Mouse (Mus musculus): ENCODE results near the gene Ikzf4. TPM values are rescaled to one million over a fixed set of nuclear protein-coding genes. Genes with fewer than 3 reads are reported as not detected.
"Not testable (repeated sequence)": the region's sequence is repeated elsewhere in the genome, so short reads cannot be mapped to it uniquely, and the experiment has no call there.

Ikzf4 gene
- polyA plus RNA-seq, 1 experiment, result 4.4 TPM

DNA sequence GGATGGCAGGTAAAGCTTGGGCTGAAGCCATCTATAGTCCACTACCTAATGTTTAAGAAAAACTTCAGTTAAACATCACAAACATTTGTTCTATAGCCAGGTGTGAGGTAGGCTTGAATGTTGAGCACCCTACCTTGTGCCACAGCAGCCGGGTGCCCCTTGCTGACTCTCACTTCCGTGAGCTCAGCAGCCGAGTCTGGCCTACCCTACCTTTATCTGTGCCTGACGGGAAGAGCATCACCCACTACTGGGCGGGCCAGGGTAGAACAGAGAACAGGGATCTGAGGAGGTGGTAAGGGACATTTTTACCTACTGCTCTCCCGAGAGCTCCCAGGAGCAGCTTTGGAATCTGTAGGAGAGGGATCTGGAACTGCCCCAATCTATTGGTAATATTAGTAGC lies 3.0 kb downstream of the Ikzf4 start:
- H3K4me1 ChIP-seq (ENCODE audit: control insufficient read depth, insufficient read depth, low read length), result no peaks in the 10 kb centered on the region
- DNase-seq, result no peak
- no peak overlapping the region for H3K4me3 ChIP-seq (replicated peaks; ENCODE audit: extremely low read depth, low read depth, low read length)
- 85% methylated on average over 6 of the region's 6 CpGs for WGBS
- no peak for TF ChIP-seq POLR2A (IDR thresholded peaks at IDR 0.05; ENCODE audit: borderline replicate concordance, extremely low read depth, low read depth, low read length)
- TF ChIP-seq CTCF (IDR thresholded peaks at IDR 0.05; ENCODE audit: insufficient read depth, low read length), result no peak

- Histone ChIP-seq H3K4me3 (replicated peaks; ENCODE audit: extremely low read depth, low read depth, low read length) (no peak overlapping the region), H3K4me1 (ENCODE audit: control insufficient read depth, insufficient read depth, low read length) (no peaks in the 10 kb centered on the region)
- 59% methylated on average over 7 of the region's 7 CpGs for WGBS
- TF ChIP-seq CTCF (IDR thresholded peaks at IDR 0.05; ENCODE audit: insufficient read depth, low read length) (no peak), POLR2A (IDR thresholded peaks at IDR 0.05; ENCODE audit: borderline replicate concordance, extremely low read depth, low read depth, low read length) (no peak)
- DNase-seq, result no peak
Measured at GRCm38 (mm10) chr10:128641871-128642270, 3.9 kb downstream of the Ikzf4 start.

DNA sequence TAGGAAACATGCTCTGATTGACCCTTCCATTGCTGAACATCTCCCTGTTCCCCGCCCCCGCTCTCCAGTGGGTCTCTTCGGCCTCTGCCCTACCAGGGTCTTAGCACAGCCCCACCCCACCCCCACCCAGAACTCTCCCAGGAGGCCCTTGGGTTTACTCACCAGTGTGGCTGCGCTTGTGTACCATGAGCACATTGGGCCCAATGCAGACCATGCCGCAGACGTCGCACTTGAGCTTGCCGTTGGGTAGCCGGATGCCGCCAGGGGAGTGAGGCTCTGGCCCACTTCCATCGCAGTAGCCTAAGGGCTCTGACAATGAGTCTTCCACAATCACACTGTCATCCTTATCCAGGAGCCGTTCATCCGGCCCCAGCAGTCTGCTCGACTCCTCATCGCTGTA lies 4.9 kb downstream of the Ikzf4 start:
- WGBS, result 93% methylated on average over 15 of the region's 15 CpGs
- no peaks in the 10 kb centered on the region for H3K4me1 ChIP-seq (ENCODE audit: control insufficient read depth, insufficient read depth, low read length)

GRCm38 (mm10) chr10:128639999-128640398 lies 5.8 kb downstream of the Ikzf4 start:
- no peak overlapping the region for H3K4me3 ChIP-seq (replicated peaks; ENCODE audit: extremely low read depth, low read depth, low read length)
- no peak for DNase-seq
- 80% methylated on average over 14 of the region's 14 CpGs for WGBS

More for the DNA sequence above, 4.9 kb downstream of the Ikzf4 start:
- no peak for TF ChIP-seq POLR2A (IDR thresholded peaks at IDR 0.05; ENCODE audit: borderline replicate concordance, extremely low read depth, low read depth, low read length)
- TF ChIP-seq CTCF (IDR thresholded peaks at IDR 0.05; ENCODE audit: insufficient read depth, low read length), result no peak
- H3K4me3 ChIP-seq (replicated peaks; ENCODE audit: extremely low read depth, low read depth, low read length), result no peak overlapping the region
- DNase-seq, result no peak

DNA sequence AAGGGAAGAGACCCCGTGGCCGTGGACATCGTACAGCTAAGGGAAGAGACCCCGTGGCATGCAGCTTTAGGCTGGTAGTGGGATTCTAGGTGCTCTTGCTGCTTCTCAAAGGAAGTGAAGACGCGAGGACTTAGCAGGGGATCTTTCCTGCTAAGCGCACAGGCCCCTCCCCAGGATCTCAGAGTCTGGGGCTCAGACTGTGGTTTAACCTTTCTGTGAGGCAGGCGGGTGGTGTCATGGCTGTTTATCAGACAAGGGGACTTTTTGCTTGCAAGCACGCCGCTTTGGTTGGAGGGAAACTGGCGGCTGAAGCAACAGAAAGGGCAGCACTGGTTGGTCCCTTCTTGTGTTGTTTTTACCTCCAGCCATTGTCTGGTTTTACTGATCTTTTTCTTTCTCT lies 8.8 kb downstream of the Ikzf4 start:
- Histone ChIP-seq H3K4me1 (ENCODE audit: control insufficient read depth, insufficient read depth, low read length) (no peaks in the 10 kb centered on the region), H3K4me3 (replicated peaks; ENCODE audit: extremely low read depth, low read depth, low read length) (no peak overlapping the region)
- DNase-seq, result no peak
- 28% methylated on average over 11 of the region's 11 CpGs for WGBS
- TF ChIP-seq CTCF (IDR thresholded peaks at IDR 0.05; ENCODE audit: insufficient read depth, low read length) (no peak), POLR2A (IDR thresholded peaks at IDR 0.05; ENCODE audit: borderline replicate concordance, extremely low read depth, low read depth, low read length) (no peak)

More at GRCm38 (mm10) chr10:128639999-128640398, 5.8 kb downstream of the Ikzf4 start:
- no peaks in the 10 kb centered on the region for H3K4me1 ChIP-seq (ENCODE audit: control insufficient read depth, insufficient read depth, low read length)
- no peak for TF ChIP-seq CTCF (IDR thresholded peaks at IDR 0.05; ENCODE audit: insufficient read depth, low read length)
- no peak for TF ChIP-seq POLR2A (IDR thresholded peaks at IDR 0.05; ENCODE audit: borderline replicate concordance, extremely low read depth, low read depth, low read length)

DNA sequence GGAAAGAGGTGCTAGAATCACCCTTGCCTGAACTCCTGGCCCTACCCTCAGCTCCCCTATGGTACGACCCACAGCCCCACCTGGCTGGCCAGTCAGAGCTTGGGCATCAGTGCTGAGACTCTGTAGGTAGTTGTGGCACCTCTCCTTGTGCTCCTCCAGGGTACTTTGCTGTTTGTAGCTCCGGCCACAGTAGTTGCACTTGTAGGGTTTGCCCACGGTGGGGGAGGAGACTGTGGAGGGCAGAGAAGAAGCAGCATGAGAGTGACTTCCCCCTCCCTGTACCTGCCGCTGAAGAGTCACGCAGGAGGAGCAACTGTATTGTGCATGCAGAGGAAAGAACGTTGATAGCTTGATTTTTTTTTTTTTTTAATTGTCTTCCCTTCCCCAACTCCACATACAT lies 9.2 kb downstream of the Ikzf4 start:
- no peaks in the 10 kb centered on the region for H3K4me1 ChIP-seq (ENCODE audit: control insufficient read depth, insufficient read depth, low read length)
- TF ChIP-seq POLR2A (IDR thresholded peaks at IDR 0.05; ENCODE audit: borderline replicate concordance, extremely low read depth, low read depth, low read length) (no peak), CTCF (IDR thresholded peaks at IDR 0.05; ENCODE audit: insufficient read depth, low read length) (no peak)
- H3K4me3 ChIP-seq (replicated peaks; ENCODE audit: extremely low read depth, low read depth, low read length), result no peak overlapping the region
- 43% methylated on average over 6 of the region's 6 CpGs for WGBS
- no peak for DNase-seq

GRCm38 (mm10) chr10:128635697-128636096 lies 10.1 kb downstream of the Ikzf4 start:
- no peaks in the 10 kb centered on the region for H3K4me1 ChIP-seq (ENCODE audit: control insufficient read depth, insufficient read depth, low read length)
- TF ChIP-seq CTCF (IDR thresholded peaks at IDR 0.05; ENCODE audit: insufficient read depth, low read length) (no peak), POLR2A (IDR thresholded peaks at IDR 0.05; ENCODE audit: borderline replicate concordance, extremely low read depth, low read depth, low read length) (no peak)
- H3K4me3 ChIP-seq (replicated peaks; ENCODE audit: extremely low read depth, low read depth, low read length), result no peak overlapping the region
- no peak for DNase-seq
- 93% methylated on average over 13 of the region's 13 CpGs for WGBS

GRCm38 (mm10) chr10:128631571-128631970 lies 14.2 kb downstream of the Ikzf4 start:
- Histone ChIP-seq H3K4me3 (replicated peaks; ENCODE audit: extremely low read depth, low read depth, low read length) (no peak overlapping the region), H3K4me1 (ENCODE audit: control insufficient read depth, insufficient read depth, low read length) (no peaks in the 10 kb centered on the region)
- WGBS, result 23% methylated on average over 6 of the region's 6 CpGs
- no peak for DNase-seq
- TF ChIP-seq CTCF (IDR thresholded peaks at IDR 0.05; ENCODE audit: insufficient read depth, low read length) (no peak), POLR2A (IDR thresholded peaks at IDR 0.05; ENCODE audit: borderline replicate concordance, extremely low read depth, low read depth, low read length) (no peak)

- not testable (repeated sequence) for DNase-seq; H3K4me1 ChIP-seq (ENCODE audit: control insufficient read depth, insufficient read depth, low read length); H3K4me3 ChIP-seq (replicated peaks; ENCODE audit: extremely low read depth, low read depth, low read length)
- WGBS, result 85% methylated on average over 5 of the region's 5 CpGs
Measured at GRCm38 (mm10) chr10:128630306-128630705, 15.5 kb downstream of the Ikzf4 start.

GRCm38 (mm10) chr10:128629746-128630145 lies 16.0 kb downstream of the Ikzf4 start:
- H3K4me3 ChIP-seq (replicated peaks; ENCODE audit: extremely low read depth, low read depth, low read length), result no peak overlapping the region
- peaks cover 6% of the 10 kb centered on the region for H3K4me1 ChIP-seq (ENCODE audit: control insufficient read depth, insufficient read depth, low read length)
- no peak for TF ChIP-seq CTCF (IDR thresholded peaks at IDR 0.05; ENCODE audit: insufficient read depth, low read length)
- no peak for TF ChIP-seq POLR2A (IDR thresholded peaks at IDR 0.05; ENCODE audit: borderline replicate concordance, extremely low read depth, low read depth, low read length)
- WGBS, result 84% methylated on average over 2 of the region's 2 CpGs
- no peak for DNase-seq
